Mouse (Mus musculus) testis, postnatal 10 days (tissue): Measurements from ENCODE around the gene Rhbdd1.

ENCODE experiments used
- DNase-seq: peaks from one replicate; pipeline ENCODE4 v3.0.0; 2021; ENCODE audit warnings: low spot score

The Rhbdd1 gene

DNA sequence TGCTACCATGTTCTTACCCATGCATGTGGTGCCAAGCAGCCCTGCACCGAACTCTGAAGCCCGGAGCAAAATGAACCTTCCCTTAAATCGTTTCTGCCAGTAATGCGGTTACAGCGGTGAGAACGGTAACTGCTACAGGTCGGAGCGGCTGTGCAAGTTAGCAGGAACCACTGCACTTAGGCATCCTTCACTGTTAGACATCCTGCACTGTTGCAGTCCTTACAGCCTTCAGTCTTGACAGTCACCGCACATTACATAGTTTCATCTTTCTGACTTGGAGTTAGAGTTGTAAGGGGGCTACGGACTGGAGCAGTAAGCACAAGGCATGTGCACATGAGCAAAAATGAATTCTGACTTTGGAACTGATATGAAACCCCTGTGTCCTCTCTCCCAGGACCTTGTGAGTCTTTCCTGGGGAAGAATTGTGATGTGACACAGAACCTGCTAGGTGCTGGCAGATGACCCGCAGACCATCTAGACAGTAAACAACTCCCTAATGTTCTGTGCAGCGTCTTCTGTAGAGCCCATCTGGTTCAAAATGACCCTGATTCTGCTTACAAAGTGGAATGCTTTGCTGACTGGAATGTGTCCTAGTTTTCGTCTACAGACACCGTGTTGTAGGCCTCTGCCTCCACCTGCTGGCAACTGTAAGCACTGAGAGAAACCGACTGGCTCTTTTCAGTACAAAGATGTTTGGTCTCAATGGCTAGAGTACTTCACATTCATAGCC lies 116.8 kb downstream of the Rhbdd1 start:
- DNase-seq: peak; percentile 83

DNA sequence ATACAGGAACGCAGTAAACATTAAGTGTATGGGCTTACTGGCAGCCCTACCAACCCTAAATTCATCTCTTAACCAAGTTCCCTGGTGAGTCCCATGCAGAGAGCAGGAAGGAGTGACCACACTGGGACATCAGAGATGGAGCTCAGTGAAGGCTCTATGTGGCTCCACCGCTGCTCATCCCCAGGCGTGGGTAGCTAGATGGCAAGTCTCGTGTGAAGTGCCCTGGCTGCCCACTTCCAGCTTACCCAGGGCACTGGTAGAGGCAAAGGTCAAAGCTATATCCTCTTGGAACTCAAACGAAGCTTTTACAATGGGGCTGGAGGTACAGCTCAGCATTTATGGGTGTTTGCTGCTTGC lies 117.4 kb downstream of the Rhbdd1 start:
- no peak for DNase-seq

GRCm38 (mm10) chr1:82437273-82437672 lies 121.0 kb downstream of the Rhbdd1 start:
- no peak for DNase-seq

DNA sequence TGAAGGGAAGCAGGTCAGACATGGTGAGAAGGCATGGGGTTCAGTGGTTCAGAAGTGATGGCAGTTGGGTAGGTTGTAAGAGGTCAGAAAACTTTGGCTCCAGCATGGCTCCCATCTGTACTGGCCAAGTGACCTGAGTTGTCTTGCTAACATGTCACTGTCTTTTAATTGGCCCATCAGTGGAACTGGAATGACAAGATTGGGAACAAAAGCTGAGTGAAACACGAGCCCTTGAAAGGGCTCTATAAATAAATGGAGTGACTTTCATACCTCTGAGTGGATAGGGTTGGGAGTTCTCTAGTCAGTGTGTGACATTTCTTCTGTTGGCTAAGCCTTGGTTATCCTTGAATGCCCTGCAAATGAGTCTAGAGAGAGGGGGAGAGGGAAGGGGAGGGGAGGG lies 123.9 kb downstream of the Rhbdd1 start:
- DNase-seq: no peak

DNA sequence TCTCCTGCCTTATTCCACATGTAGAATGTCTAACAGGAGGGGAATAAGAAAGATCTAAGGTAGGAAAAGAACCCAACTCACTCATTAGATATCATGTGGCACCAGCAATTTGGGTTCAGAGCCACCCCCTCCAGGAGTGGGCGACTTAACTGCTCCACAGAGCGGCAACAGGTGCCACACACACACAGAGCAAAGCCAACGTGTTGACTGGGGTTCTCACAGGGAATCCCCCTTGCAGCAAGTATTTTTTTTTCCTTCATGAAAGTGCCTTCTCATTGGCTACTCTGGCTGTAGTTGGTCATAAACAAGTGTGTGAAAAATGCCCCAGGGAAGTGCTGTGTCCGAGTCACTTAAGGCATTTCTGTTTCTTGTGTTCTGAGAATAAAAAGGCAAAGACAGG lies 127.3 kb downstream of the Rhbdd1 start:
- no peak for DNase-seq

- DNase-seq: no peak
Observed at GRCm38 (mm10) chr1:82446049-82446448, 129.8 kb downstream of the Rhbdd1 start.

GRCm38 (mm10) chr1:82449851-82450250 lies 133.6 kb downstream of the Rhbdd1 start:
- DNase-seq: no peak

- DNase-seq: no peak
Observed at GRCm38 (mm10) chr1:82451927-82452651, 135.8 kb downstream of the Rhbdd1 start.

DNA sequence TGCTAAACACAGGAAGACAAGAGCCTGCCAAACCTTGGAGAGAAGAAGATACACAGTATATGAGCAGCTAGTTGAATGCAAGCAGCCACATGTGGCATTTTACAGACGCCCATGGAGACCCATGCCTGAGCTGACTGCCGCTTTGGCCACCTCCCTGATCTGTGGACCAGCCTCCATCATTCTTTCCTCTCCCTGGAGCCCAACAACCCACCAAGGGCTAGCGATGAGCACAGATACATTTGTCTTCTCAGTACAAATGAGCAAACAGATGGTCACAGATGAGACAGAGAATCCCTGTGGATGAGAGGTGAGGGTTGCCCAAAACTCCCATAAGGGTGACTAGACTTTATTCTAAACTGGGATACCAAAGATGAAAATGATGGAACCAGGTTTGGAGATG lies 137.8 kb downstream of the Rhbdd1 start:
- DNase-seq: no peak

- no peak for DNase-seq
Observed at GRCm38 (mm10) chr1:82459350-82459749, 143.1 kb downstream of the Rhbdd1 start.

- no peak for DNase-seq
Observed at GRCm38 (mm10) chr1:82459926-82460325, 143.7 kb downstream of the Rhbdd1 start.

- DNase-seq: no peak
Observed at GRCm38 (mm10) chr1:82461041-82461440, 144.8 kb downstream of the Rhbdd1 start.

DNA sequence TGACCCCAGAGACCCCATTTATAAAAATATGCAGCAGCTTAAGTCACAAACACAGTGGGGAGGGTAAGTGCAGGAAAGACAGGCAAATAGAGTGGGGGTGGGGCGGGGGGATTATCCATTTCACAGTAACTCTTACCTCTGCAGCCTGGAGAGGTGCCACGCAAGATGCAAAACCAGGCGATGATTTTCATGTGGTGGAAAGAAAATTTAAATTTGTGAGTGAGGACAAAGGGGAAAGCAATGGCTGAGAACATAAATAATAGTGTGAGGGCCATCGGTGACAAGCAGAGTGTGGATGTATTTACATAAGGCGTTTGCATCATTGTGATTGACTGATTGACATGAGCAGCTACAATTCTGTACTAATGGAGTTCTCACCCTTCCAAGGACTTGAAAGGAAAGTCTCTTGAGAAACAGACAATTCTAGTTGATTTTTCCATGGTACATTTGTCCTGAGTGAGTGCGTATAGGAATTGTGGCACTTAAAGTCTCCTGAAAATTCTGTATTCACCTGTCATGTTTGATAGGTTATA lies 149.1 kb downstream of the Rhbdd1 start:
- no peak for DNase-seq

GRCm38 (mm10) chr1:82468872-82469271 lies 152.6 kb downstream of the Rhbdd1 start:
- no peak for DNase-seq

GRCm38 (mm10) chr1:82470516-82471225 lies 154.4 kb downstream of the Rhbdd1 start:
- DNase-seq: no peak

- no peak for DNase-seq
Observed at GRCm38 (mm10) chr1:82473467-82473866, 157.2 kb downstream of the Rhbdd1 start.

- DNase-seq: no peak
Observed at GRCm38 (mm10) chr1:82474461-82474961, 158.3 kb downstream of the Rhbdd1 start.

DNA sequence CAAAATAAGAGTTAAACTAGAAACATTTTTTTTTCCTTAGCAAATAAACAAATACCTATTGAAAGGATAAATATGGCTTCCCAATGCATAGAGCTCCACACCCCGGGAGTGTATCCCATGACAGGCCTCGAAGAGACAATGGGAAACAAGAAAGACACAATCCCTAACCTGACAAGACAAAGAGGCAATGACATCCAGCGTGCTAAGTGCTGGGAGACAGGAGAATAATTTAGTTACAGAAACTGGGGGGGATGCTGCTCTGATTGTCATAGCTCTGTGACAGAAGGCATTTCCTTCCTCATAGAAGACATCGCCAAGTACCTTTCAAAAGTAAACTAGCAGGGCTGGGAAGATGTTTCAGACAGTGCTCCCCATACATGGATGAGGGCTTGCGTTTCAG lies 159.0 kb downstream of the Rhbdd1 start:
- DNase-seq: no peak

DNA sequence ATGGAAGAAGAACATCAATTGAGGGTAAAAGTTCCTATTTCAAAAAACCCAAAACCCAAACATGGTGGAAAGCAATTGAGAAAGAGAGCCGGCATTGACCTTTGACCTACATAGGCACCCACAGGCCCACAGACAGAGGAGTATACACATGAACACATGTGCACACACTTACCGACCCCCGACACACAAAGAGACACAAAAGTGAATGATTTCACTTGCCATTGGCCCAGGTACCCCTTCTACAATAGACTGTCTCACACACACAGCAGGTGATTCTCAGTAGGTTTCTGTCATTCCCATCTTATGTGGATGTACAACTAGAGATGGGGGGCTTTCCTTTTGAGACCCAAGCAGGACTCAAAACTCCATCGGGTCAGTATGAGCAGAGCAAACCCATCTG lies 159.6 kb downstream of the Rhbdd1 start:
- no peak for DNase-seq

DNA sequence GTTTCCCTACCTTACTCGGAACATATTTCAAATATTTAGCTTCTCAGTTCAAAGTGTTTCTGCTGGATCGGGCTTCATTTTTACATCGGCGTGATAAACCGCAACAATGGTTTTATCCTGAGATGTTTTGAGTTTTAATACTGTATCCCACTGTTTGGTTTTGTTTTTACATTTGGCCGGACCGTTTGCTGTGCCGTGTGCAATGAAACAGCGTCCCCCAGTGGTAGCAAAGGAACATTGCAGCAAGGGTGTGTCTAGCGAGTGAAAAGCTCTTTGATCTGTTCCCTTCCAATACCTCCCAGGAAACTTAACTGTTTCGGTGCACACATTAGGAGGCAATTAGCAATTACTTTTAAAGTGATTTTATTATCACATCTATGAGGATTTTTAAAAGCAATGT lies 160.0 kb downstream of the Rhbdd1 start:
- DNase-seq: no peak

GRCm38 (mm10) chr1:82476746-82477145 lies 160.5 kb downstream of the Rhbdd1 start:
- DNase-seq: no peak

DNA sequence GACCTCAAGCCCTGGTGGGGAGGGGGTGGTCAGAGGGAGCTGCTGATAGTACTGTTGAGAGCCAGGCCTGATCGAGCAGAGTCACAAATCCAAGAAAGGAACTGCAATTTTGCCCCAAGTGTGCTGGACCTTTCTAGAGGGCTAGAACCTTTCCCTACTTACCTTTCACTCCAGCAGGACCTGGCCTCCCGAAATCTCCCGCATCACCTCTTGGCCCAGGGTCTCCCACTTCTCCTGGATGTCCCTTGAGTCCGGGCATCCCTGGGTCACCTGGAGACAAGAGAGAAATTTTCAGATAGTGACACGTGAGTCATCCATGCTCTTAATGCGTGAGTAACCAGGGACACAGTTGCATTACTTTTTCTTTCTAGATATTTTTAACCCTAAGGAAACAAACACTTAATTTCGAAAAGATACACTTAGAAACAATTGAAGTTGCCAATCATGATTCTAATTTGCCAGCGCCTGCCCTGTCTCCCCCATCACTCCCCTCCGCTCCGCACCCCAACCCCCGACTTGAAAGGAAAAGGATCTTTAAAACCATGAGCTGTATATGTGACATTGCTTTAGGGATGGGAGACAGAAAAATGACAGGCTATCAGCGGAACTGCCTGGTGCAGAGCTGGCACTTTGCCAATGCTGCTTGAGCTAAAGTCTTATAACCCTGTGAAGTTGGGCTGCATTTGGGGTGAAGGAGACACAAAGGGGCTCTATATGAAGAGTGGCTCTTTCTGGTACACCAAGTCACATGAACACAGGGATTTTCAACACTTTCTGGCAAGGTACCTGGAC lies 163.6 kb downstream of the Rhbdd1 start:
- DNase-seq: no peak
